Mouse (Mus musculus): ENCODE data around the gene Atp13a4.

Atp13a4 gene

DNA sequence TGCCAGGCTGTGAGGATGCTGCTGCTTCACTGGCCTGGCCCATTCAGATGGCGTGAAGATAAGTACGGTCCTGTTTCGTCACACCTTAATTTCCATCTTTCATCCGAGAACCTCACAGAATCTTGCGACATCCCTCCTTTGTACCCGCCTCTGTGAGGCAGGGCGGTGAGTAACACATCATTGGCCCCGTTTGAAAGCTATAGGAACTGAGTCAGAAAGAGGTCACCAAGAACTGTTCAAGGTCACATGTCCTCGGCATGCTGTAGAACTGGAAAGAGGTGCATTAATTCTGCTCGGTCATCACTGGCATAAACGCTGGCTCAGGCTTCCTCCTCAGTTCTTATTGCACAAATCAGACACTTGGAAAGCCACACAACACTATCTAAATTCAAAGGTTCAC, at the start of gene Atp13a4:
TSS of gene Atp13a4 (minus strand) at position 36 of the 400 bp plus-strand sequence.
- no peak for DNase-seq

DNA sequence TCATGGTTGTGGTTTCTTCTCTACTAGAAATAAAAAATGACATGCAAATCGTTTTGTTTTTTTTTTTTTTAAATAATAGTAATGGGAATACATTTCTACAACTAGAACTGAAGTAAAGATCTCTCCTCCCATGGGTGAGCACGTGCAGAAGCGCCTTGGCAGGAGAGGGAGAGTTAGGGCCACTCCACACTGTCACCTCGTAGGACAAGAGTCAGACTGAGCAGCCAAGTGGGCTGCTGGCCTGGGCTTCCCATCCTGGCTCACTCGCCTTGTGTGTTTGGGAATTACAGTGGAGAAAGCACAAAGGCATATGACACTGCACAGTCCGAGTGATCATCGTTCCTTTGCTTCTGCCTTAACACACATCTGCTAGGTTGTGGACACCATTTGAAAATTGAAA, 47.5 kb upstream of the Atp13a4 start:
- DNase-seq, result no peak

GRCm38 (mm10) chr16:29579787-29580176, 35.1 kb upstream of the Atp13a4 start:
- DNase-seq, result peak; percentile 4

DNA sequence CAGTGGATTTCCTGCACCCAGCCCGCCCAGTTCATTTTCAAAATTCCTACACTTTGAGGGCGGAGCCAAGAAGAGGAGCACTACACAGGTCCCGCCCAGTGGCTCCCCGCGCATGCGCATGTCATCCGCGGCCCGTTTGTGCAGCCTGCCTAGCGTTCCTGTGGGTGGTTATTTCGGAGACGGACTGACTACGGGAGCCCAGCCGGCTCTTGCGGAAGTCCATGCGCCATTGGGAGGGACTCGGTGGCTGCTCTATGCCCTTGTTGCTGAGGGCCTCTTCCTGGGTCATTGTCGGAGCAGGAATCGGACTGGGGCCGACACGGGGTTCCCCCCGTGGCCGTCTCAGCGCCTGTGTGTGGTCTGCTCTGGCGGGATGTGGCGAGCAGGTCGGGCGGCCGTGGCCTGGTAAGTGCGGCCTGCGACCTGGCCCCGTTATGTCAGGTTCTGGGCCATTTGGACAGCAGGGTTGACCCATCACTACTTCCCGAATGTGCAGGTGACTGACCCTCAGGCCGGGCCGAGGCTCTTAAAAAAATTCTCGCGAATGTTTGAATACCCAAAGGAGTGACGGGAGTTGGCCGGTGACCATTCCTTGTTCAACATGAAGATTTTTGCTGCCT, 34.6 kb upstream of the Atp13a4 start, which contains the start of gene Opa1:
TSS of gene Opa1 (plus strand) at position 168 of the 620 bp plus-strand sequence.
- DNase-seq, result peak; percentile 98

DNA sequence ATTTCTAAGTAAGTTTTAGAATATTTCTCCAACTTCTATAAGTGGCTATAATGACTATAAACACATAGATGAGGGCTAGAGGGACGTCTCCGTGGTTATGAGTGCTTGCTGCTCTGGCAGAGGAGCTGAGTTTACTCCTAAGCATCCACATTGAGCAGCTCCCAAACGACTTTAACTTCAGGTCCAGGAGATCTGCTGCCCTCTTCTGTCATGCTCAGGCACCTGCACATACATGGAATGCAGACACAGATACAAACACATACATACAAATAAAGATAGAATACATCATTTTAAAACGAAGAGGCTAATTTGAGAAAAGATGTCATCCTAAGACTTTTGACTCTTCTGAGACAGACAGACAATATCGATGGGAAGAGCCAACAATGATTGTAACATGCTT, 31.0 kb upstream of the Atp13a4 start:
- DNase-seq, result peak; percentile 18

GRCm38 (mm10) chr16:29574013-29574412, 29.3 kb upstream of the Atp13a4 start:
- DNase-seq, result no peak

DNA sequence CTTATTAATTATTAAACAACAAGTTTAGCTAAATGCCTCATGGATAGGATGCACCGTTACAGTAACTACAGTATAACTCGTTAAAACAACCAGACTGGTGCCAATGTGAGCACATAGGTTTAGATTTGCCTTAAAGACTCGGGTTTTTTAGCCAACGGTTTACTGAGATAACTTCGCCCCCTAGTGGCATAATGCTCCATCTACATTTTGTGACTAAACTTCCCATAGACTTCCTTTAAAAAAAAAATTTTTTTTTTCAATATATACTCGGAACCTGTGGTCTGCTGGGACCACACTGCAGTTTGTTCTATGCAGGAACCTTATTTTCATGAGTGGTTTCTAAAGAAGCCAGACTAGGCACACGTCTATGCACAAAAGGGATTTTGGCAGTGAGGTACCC, 16.2 kb upstream of the Atp13a4 start:
- DNase-seq, result peak; percentile 70

- DNase-seq, result no peak
Observed at GRCm38 (mm10) chr16:29560454-29560853, 15.8 kb upstream of the Atp13a4 start.

GRCm38 (mm10) chr16:29559667-29560066, 15.0 kb upstream of the Atp13a4 start:
- DNase-seq, result no peak

DNA sequence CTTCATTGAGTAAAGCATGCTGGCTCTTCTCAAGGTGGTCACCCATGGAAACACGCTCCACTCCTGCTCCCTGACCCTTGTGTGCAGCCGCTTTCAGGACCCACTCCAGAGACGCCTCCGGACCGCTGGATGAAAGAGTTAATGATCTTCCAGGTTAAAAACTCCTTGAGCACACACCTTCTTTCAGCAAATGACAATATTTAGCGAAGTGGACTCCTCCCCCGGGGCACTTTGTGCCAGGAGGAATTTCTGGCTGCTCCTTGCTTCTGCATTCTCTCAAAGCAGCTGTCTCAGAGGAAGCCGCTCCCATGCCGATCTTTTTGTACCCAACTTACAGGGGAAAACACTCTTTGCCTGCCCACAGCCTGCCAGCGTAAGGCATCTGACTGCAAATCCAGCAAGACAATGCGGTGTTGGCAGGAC, 3.4 kb downstream of the Atp13a4 start:
- peak; percentile 16 for DNase-seq

DNA sequence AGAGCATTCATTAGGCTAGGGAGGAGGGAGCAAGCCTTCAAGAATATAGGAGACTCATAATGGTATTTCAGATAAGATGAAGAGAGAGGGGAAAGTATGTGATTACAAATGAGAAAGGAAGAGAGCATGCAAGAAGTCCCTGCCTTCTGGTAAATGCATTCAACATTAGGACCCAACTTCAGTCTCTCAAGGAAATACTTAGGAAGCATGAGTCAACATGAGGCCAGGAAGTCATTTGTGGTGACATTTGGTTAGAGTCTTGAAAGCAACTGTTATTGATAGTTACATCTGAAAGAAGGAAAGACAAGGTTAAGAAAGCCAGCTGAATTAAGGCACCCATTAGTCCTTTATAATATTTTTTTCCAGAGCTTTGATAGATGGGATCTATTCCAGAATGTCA, 4.8 kb downstream of the Atp13a4 start:
- no peak for DNase-seq

GRCm38 (mm10) chr16:29536411-29537204, 8.1 kb downstream of the Atp13a4 start:
- no peak for DNase-seq

GRCm38 (mm10) chr16:29535866-29536265, 8.8 kb downstream of the Atp13a4 start:
- DNase-seq, result no peak

GRCm38 (mm10) chr16:29533641-29534040, 11.0 kb downstream of the Atp13a4 start:
- no peak for DNase-seq

- DNase-seq, result peak; percentile 19
Observed at GRCm38 (mm10) chr16:29527085-29527484, 17.6 kb downstream of the Atp13a4 start.

DNA sequence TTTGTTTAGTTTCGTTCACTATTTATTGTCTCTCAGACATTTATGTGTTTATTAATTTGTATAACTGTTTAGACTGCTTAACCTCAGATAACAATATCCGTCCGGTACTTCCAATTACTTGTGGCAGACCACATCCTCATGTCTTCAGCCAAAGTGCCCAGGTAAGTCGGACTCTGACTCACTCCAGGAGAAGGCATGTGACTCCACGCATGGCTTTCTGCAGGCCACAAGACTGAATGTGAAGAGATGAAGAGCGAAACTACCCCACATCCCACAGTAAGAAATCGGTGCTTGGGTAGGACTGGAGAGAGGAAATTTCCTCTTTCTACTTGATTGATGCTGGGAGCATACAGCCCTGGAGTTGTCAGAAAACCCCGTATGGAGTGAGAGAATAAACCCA, 18.1 kb downstream of the Atp13a4 start:
- no peak for DNase-seq

- peak; percentile 20 for DNase-seq
Observed at GRCm38 (mm10) chr16:29512495-29512894, 32.2 kb downstream of the Atp13a4 start.

DNA sequence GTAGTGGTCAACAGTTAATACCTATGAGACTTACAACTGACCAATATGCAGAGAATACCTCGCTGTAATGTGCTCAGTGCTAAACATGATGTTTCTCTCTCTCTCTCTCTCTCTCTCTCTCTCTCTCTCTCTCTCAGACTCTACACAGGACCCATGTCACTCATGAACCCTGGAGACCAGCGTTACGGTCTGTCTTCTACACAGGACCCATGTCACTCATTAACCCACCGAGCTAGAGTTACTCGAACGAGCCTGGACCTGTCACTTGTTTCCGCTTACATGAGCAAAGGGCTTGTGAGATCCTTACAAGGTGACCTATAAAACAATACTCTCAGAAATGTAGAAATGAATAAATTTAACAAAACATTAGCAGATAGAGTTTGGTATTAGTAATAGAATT, 33.9 kb downstream of the Atp13a4 start:
- no peak for DNase-seq

DNA sequence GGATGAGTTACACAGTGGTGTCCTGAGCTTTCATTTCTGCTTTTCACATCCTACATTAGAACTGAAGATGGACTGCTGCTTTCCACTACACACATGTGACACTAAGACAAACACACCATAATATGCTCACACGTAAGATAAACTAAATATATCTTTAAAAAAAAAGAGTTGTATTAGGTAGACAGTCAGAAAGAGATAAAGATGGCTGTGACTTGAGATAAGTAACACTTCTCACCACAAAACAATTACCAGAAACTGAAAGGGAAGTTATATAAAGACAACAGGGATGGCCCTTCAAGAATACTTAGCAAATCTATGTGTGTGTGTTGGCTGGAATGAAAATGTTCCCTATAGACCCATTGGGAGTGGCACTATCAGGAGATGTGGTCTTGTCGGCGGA, 34.8 kb downstream of the Atp13a4 start:
- DNase-seq, result no peak

GRCm38 (mm10) chr16:29504671-29505070, 40.0 kb downstream of the Atp13a4 start:
- DNase-seq, result no peak

DNA sequence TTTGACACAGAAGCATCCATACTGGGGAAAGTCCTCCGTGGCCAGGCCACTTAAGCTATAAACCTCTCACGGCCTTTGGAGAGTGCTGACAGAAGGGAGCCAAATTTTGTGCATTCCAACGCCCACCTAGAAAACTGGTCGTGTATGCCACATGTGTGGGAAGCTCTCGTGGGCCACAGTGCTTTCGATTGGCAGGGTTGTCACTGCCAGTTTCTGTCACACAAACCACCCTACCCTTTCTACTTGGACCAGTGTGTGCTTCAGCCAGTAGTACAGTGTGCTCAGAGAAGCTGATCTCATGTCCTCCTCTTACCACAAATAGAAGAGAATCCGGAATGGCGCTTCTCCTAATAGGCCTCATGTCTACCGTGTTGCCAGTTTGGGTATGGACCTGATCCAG, 40.5 kb downstream of the Atp13a4 start:
- no peak for DNase-seq

- DNase-seq, result no peak
Observed at GRCm38 (mm10) chr16:29491031-29491430, 53.6 kb downstream of the Atp13a4 start.

- DNase-seq, result no peak
Observed at GRCm38 (mm10) chr16:29481439-29481838, 63.2 kb downstream of the Atp13a4 start.

GRCm38 (mm10) chr16:29480396-29480795, 64.3 kb downstream of the Atp13a4 start:
- peak; percentile 24 for DNase-seq

All from lung, postnatal 10 days (tissue).